Mouse (Mus musculus): ENCODE measurements around the gene Sirt7. TPM values are rescaled to one million over a fixed set of nuclear protein-coding genes. Genes with fewer than 3 reads are reported as not detected.

Gene Sirt7
- polyA plus RNA-seq (2015; fragmentation: Nextera tagmentation; extraction: Ambion mirVana) = 17.6 and 25.1 TPM in 2 replicates

DNA sequence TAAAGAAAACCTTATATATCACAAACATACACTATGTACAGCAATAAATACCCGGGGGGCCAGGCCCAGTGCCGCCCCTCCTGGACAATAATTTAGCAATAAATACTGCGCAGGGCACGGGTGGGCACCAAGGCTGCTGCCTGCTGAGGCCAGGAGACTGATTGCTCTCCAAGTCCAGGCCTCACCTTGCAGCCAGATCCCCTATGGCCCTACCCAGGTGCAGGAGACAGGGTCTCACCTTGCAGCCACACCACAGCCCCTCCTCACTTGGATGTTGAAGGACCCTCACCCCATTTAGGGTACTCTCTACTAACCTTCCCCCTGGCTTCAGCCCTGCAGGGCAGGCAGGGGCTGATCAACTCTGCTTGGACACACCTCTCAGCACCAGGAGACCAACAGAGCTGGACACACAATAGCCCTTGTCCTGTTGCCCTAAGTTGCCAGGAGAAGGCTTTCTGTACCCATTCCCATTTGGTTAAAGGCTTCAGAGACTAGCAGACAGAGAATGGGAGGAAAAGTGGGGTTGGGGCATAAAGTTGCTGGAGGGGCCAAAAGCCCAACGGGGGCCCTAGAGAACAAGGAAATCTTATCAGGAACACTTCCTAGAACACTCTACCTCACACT lies at the start of gene Sirt7:
Sirt7 (minus strand) TSS at position 89 of the 624 bp plus-strand sequence.
- peaks cover 30% of the 10 kb centered on the region for H3K4me1 ChIP-seq (replicated peaks)
- H3K4me3 ChIP-seq = peak within 1 kb of the TSS; percentile 90
- WGBS = 8% methylated on average over 5 of the region's 5 CpGs
- peak within 1 kb of the TSS; percentile 77 for H3K27ac ChIP-seq
- no peaks in the 10 kb centered on the region for H3K27me3 ChIP-seq
- peak within 1 kb of the TSS; percentile 62 for H3K9ac ChIP-seq
- ATAC-seq (replicated peaks; ENCODE audit: insufficient number of reproducible peaks, insufficient read depth, low FRiP score, low read depth) = 0 out of 2 replicates have a peak, but pooled peaks have one; percentile 11
- H3K36me3 ChIP-seq = peaks cover 30% of the 10 kb centered on the region
- peak within 1 kb of the TSS; percentile 89 for H3K4me2 ChIP-seq
- no peaks in the 10 kb centered on the region for H3K9me3 ChIP-seq (replicated peaks)

DNA sequence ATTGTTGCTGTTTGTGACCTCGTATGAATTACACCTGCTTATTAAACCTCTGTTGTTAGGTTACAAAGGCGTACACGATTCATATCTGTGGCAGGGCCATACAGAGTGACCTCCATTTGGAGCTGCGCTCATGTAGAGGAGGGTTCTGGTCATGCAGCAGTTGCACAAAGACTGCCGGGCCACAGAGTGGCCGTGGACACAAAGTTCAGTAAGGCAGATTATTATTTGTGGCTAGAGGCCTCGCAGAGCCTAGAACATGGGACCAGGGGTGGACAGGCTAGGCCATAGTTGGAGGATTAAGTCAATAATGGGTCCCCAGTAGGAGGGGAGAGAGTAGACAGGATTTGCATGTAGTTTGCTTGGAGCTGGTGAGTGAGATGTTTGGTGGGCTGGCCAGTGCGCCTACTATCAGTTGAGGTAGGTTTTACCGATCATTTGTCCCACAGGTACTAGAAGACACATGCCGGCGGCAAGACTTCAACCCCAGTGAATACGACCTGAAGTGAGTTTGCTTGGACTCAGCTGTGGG lies 48.6 kb upstream of the Sirt7 start:
- WGBS = 33% methylated on average over 12 of the region's 12 CpGs
- Histone ChIP-seq H3K4me2 (peak overlapping the region; percentile 81), H3K9ac (peak overlapping the region; percentile 75), H3K4me1 (replicated peaks) (peaks cover 12% of the 10 kb centered on the region), H3K9me3 (replicated peaks) (no peaks in the 10 kb centered on the region), H3K36me3 (peaks cover 11% of the 10 kb centered on the region; the same call in 1 of the 2 replicates), H3K27ac (peak overlapping the region; percentile 92), H3K4me3 (peak overlapping the region; percentile 96), H3K27me3 (no peaks in the 10 kb centered on the region)
- no peak for ATAC-seq (replicated peaks; ENCODE audit: insufficient number of reproducible peaks, insufficient read depth, low FRiP score, low read depth)

- Histone ChIP-seq H3K4me3 (peak within 1 kb of the TSS; percentile 96), H3K9ac (peak within 1 kb of the TSS; percentile 75), H3K4me2 (peak within 1 kb of the TSS; percentile 81), H3K4me1 (replicated peaks) (peaks cover 12% of the 10 kb centered on the region), H3K36me3 (0 out of 2 replicates have a peak, but pooled peaks cover 4% of the 10 kb centered on the region), H3K27me3 (no peaks in the 10 kb centered on the region), H3K9me3 (replicated peaks) (no peaks in the 10 kb centered on the region), H3K27ac (peak within 1 kb of the TSS; percentile 92)
- under 1% methylated on average over 67 of the region's 83 CpGs for WGBS
- ATAC-seq (replicated peaks; ENCODE audit: insufficient number of reproducible peaks, insufficient read depth, low FRiP score, low read depth) = peak; percentile 97
Observed at GRCm38 (mm10) chr11:120672687-120673593, 47.9 kb upstream of the Sirt7 start, which contains the start of gene Aspscr1. TSS of gene Aspscr1 (plus strand) at chr11:120672973.

- Histone ChIP-seq H3K27me3 (peaks cover 30% of the 10 kb centered on the region), H3K4me3 (no peak overlapping the region), H3K36me3 (no peaks in the 10 kb centered on the region), H3K27ac (no peak overlapping the region), H3K4me1 (replicated peaks) (peaks cover 10% of the 10 kb centered on the region), H3K9ac (no peak overlapping the region), H3K9me3 (replicated peaks) (no peaks in the 10 kb centered on the region), H3K4me2 (no peak overlapping the region)
- 5% methylated on average over 3 of the region's 3 CpGs for WGBS
- ATAC-seq (replicated peaks; ENCODE audit: insufficient number of reproducible peaks, insufficient read depth, low FRiP score, low read depth) = no peak
Observed at GRCm38 (mm10) chr11:120666617-120667016, 41.6 kb upstream of the Sirt7 start.

DNA sequence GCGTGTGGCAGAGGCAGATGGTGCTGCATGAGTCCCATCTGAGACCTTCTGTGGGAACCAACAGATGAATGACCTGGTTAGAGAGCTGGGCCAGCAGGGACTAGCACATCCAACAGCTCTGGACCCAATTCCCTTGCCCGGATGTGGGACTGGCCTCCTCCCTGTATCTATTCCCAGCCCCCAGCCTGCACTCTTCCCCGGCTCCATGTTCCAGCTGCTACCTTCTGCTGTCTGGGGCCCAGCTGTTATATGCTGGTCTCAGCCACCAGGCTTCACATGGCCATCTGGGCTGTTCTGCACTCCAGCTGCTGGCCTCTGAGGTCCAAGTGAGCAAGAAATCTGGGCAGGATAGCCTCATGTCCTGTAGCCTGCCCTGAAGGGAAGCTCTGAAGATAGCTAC lies 40.4 kb upstream of the Sirt7 start:
- 0 out of 2 replicates have a peak, but pooled peaks have one; percentile 33 for ATAC-seq (replicated peaks; ENCODE audit: insufficient number of reproducible peaks, insufficient read depth, low FRiP score, low read depth)
- H3K4me2 ChIP-seq = no peak overlapping the region
- WGBS = 73% methylated on average over 3 of the region's 3 CpGs
- no peak overlapping the region for H3K9ac ChIP-seq
- peaks cover 42% of the 10 kb centered on the region for H3K27me3 ChIP-seq
- H3K27ac ChIP-seq = 0 out of 2 replicates have a peak overlapping the region, but pooled peaks have one; percentile 4
- no peak overlapping the region for H3K4me3 ChIP-seq
- no peaks in the 10 kb centered on the region for H3K36me3 ChIP-seq
- no peaks in the 10 kb centered on the region for H3K9me3 ChIP-seq (replicated peaks)
- peaks cover 19% of the 10 kb centered on the region for H3K4me1 ChIP-seq (replicated peaks)

- 91% methylated on average over 5 of the region's 5 CpGs for WGBS
- H3K27ac ChIP-seq = no peak overlapping the region
- H3K36me3 ChIP-seq = no peaks in the 10 kb centered on the region
- peaks cover 59% of the 10 kb centered on the region for H3K27me3 ChIP-seq
- no peak overlapping the region for H3K9ac ChIP-seq
- H3K4me2 ChIP-seq = no peak overlapping the region
- no peak overlapping the region for H3K4me3 ChIP-seq
- peaks cover 34% of the 10 kb centered on the region for H3K4me1 ChIP-seq (replicated peaks)
- no peaks in the 10 kb centered on the region for H3K9me3 ChIP-seq (replicated peaks)
- ATAC-seq (replicated peaks; ENCODE audit: insufficient number of reproducible peaks, insufficient read depth, low FRiP score, low read depth) = no peak
Observed at GRCm38 (mm10) chr11:120663714-120664113, 38.7 kb upstream of the Sirt7 start.

DNA sequence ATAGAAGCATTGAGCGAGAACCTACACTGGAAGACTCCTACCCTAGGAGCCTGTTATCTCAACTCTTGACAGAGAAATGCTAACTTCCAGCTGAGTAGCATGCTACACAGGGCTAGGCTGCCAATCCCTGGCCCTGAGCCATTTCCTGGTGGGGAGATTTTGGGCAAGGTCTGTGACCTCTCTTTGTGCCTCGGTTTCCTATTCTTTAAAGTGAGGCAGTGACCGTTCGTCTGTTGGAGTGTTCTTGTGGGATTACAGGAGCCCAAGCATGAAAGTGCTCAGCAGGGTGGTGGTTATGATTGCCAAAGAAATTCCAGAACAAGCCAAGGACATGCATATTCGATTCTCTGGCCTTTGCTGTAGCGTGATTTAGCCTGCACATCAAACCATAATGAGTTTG lies 37.7 kb upstream of the Sirt7 start:
- no peak overlapping the region for H3K27ac ChIP-seq
- no peaks in the 10 kb centered on the region for H3K36me3 ChIP-seq
- WGBS = 55% methylated on average over 6 of the region's 6 CpGs
- H3K4me1 ChIP-seq (replicated peaks) = peaks cover 34% of the 10 kb centered on the region
- no peak for ATAC-seq (replicated peaks; ENCODE audit: insufficient number of reproducible peaks, insufficient read depth, low FRiP score, low read depth)
- no peak overlapping the region for H3K9ac ChIP-seq
- no peak overlapping the region for H3K4me3 ChIP-seq
- H3K4me2 ChIP-seq = no peak overlapping the region
- H3K9me3 ChIP-seq (replicated peaks) = no peaks in the 10 kb centered on the region
- peaks cover 68% of the 10 kb centered on the region for H3K27me3 ChIP-seq

GRCm38 (mm10) chr11:120661076-120661460 lies 36.0 kb upstream of the Sirt7 start, which contains the start of gene Notum:
TSS of gene Notum (minus strand) at chr11:120661175.
- peak; percentile 5; the same call in 1 of the 2 replicates for ATAC-seq (replicated peaks; ENCODE audit: insufficient number of reproducible peaks, insufficient read depth, low FRiP score, low read depth)

DNA sequence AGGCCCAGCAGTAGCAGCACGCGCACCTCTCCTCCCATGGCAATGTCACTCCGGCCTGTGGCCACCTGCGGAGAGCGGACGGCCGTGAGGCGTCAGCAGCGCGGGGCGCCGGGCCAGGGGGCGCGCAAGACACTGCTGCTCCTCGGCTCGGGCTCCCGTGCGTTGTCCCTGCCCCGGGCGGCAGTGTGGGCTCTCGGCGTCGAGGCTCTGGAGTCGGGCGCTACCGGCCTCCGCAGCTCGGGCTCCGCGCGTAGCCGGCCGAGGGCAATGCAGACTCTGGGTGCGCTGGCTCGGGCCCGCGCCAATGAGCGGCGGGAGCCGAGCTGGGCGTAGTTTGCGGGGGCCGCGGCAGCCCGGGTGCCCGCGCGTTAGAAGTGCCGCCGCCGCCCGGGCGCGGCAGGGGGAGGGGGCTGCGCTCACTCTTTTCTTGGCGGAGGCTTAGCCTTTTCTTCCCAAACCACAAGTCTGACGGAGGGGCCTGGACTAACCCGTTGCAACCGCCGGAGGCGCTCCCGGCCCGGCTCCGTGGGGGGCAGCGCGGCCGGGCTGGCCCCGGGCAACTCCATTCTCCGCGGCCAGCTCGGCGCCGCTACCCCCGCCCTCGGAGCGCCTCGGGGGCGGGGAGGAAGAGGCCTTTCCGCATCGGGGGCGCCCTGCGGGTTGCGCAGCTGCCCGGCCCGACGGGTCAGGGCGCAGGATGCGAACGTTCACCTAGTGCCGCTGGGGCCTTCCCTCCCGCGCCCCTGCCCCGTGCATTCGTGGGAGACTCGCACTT lies 35.4 kb upstream of the Sirt7 start:
- Histone ChIP-seq H3K27me3 (peaks cover 87% of the 10 kb centered on the region), H3K9ac (peak overlapping the region; percentile 45), H3K4me1 (replicated peaks) (peaks cover 25% of the 10 kb centered on the region), H3K4me2 (peak overlapping the region; percentile 89), H3K27ac (no peak overlapping the region), H3K4me3 (peak overlapping the region; percentile 52), H3K36me3 (no peaks in the 10 kb centered on the region), H3K9me3 (replicated peaks) (no peaks in the 10 kb centered on the region)
- under 1% methylated on average over 92 of the region's 95 CpGs for whole genome bisulfite sequencing
- peak; percentile 43 for ATAC-seq (replicated peaks; ENCODE audit: insufficient number of reproducible peaks, insufficient read depth, low FRiP score, low read depth)

More at GRCm38 (mm10) chr11:120661076-120661460, 36.0 kb upstream of the Sirt7 start, which contains the start of gene Notum:
- no peak within 1 kb of the TSS for H3K27ac ChIP-seq
- WGBS = under 1% methylated on average over 35 of the region's 35 CpGs
- H3K4me1 ChIP-seq (replicated peaks) = peaks cover 25% of the 10 kb centered on the region
- H3K9me3 ChIP-seq (replicated peaks) = no peaks in the 10 kb centered on the region
- H3K4me3 ChIP-seq = peak within 1 kb of the TSS; percentile 52
- no peaks in the 10 kb centered on the region for H3K36me3 ChIP-seq
- H3K27me3 ChIP-seq = peaks cover 85% of the 10 kb centered on the region
- H3K4me2 ChIP-seq = peak within 1 kb of the TSS; percentile 89
- H3K9ac ChIP-seq = peak within 1 kb of the TSS; percentile 45

- Histone ChIP-seq H3K4me3 (peak overlapping the region; percentile 52), H3K27me3 (peaks cover 81% of the 10 kb centered on the region), H3K4me1 (replicated peaks) (peaks cover 25% of the 10 kb centered on the region), H3K4me2 (peak overlapping the region; percentile 89), H3K9ac (0 out of 2 replicates have a peak overlapping the region, but pooled peaks have one; percentile 45), H3K9me3 (replicated peaks) (no peaks in the 10 kb centered on the region), H3K36me3 (no peaks in the 10 kb centered on the region), H3K27ac (no peak overlapping the region)
- ATAC-seq (replicated peaks; ENCODE audit: insufficient number of reproducible peaks, insufficient read depth, low FRiP score, low read depth) = 0 out of 2 replicates have a peak, but pooled peaks have one; percentile 8
- 3% methylated on average over 50 of the region's 50 CpGs for WGBS
Observed at GRCm38 (mm10) chr11:120659509-120660300, 34.7 kb upstream of the Sirt7 start.

All from heart, embryonic 15.5 days (tissue).